In genomic region chr4:101366905-101367679, GRCm38 (mm10) we compare ENCODE assay signal across 8 mouse cellular contexts. TPM values are rescaled to one million over a fixed set of nuclear protein-coding genes. Genes with fewer than 3 reads are reported as not detected.
A peak's percentile ranks its signal among the peaks of the same experiment; 100 is the strongest.
DNase-seq lines count a peak whose midpoint lies in the region; ATAC-seq and TF ChIP-seq lines count a peak whose summit lies in the region.

No protein-coding gene starts in this region.

- no peak for TF ChIP-seq POLR2A in bone marrow, adult 2 months (IDR thresholded peaks at IDR 0.05; ENCODE audit: borderline replicate concordance, control insufficient read depth, low read depth, low read length)
- no peak for TF ChIP-seq POLR2A in thymus, adult 2 months (IDR thresholded peaks at IDR 0.05; ENCODE audit: control insufficient read depth, extremely low read depth, insufficient read depth, low read length, poor library complexity)

- intact Hi-C loops in heart, postnatal 10 days (cut with DNase I), result loop anchor here (1.0 to 2.0 kb wide), 2 partner anchors 18 to 198 kb away; no protein-coding TSS in a partner anchor

- peak; percentile 69 to 82 for DNase-seq in heart, postnatal 10 days
- DNase-seq in CD4-positive, CD25-positive, alpha-beta regulatory T cell, adult 2 months (ENCODE audit: low read depth, low spot score), result peak; percentile 86
- DNase-seq in forebrain, embryonic 10.5 days (ENCODE audit: extremely low spot score, low spot score), result peak; percentile 24
- DNase-seq in kidney, postnatal 36 days, result peak; percentile 73 to 76
- DNase-seq in mesoderm, embryonic 11.5 days (ENCODE audit: low read depth, low spot score), result peak; percentile 71
- DNase-seq in thymus, adult 2 months, result peak; percentile 57

- no peak overlapping the region for H3K4me3 ChIP-seq in heart, embryonic 11.5 days (ENCODE audit: low read depth, low read length)
- no peak overlapping the region for H3K4me3 ChIP-seq in bone marrow, adult 2 months (replicated peaks; ENCODE audit: control insufficient read depth, low read depth, low read length)
- H3K4me3 ChIP-seq in forebrain, embryonic 10.5 days, result no peak overlapping the region
- H3K4me3 ChIP-seq in thymus, adult 2 months (ENCODE audit: control insufficient read depth, insufficient read depth, low read length), result no peak overlapping the region

- no peak for ATAC-seq in heart, embryonic 11.5 days (replicated peaks; ENCODE audit: insufficient number of reproducible peaks, low FRiP score, low TSS enrichment)

- no peak overlapping the region for H3K4me2 ChIP-seq in heart, embryonic 11.5 days

- peak; percentile 5; the same call in 1 of the 2 replicates for TF ChIP-seq CTCF in bone marrow, adult 2 months (IDR thresholded peaks at IDR 0.05; ENCODE audit: control insufficient read depth, insufficient read depth, low read length)
- TF ChIP-seq CTCF in thymus, adult 2 months (IDR thresholded peaks at IDR 0.05; ENCODE audit: borderline replicate concordance, control insufficient read depth, extremely low read depth, insufficient read depth, low read length, poor library complexity), result no peak

- peaks cover 6% of the 10 kb centered on the region; the same call in 1 of the 2 replicates for H3K4me1 ChIP-seq in heart, embryonic 11.5 days (ENCODE audit: control insufficient read depth, insufficient read depth, low read length)
- peaks cover 2% of the 10 kb centered on the region for H3K4me1 ChIP-seq in bone marrow, adult 2 months (ENCODE audit: control insufficient read depth, insufficient read depth, low read length)
- H3K4me1 ChIP-seq in forebrain, embryonic 10.5 days, result no peaks in the 10 kb centered on the region
- H3K4me1 ChIP-seq in thymus, adult 2 months (replicated peaks; ENCODE audit: control insufficient read depth, insufficient read depth, low read length), result no peaks in the 10 kb centered on the region

- H3K36me3 ChIP-seq in heart, embryonic 11.5 days (ENCODE audit: control insufficient read depth, insufficient read depth, low read length), result no peaks in the 10 kb centered on the region
- H3K36me3 ChIP-seq in forebrain, embryonic 10.5 days (replicated peaks), result no peaks in the 10 kb centered on the region
- H3K36me3 ChIP-seq in thymus, adult 2 months (ENCODE audit: control insufficient read depth, insufficient read depth, low read length), result no peaks in the 10 kb centered on the region

- no peaks in the 10 kb centered on the region for H3K9me3 ChIP-seq in heart, embryonic 11.5 days (replicated peaks; ENCODE audit: control insufficient read depth, low read length)
- no peaks in the 10 kb centered on the region for H3K9me3 ChIP-seq in forebrain, embryonic 10.5 days

- no peak overlapping the region for H3K9ac ChIP-seq in heart, embryonic 11.5 days (ENCODE audit: low read depth, low read length)

- no peaks in the 10 kb centered on the region for H3K27me3 ChIP-seq in heart, embryonic 11.5 days (ENCODE audit: control insufficient read depth, insufficient read depth, low read length)
- no peaks in the 10 kb centered on the region for H3K27me3 ChIP-seq in forebrain, embryonic 10.5 days (ENCODE audit: poor library complexity, severe bottlenecking)
- no peaks in the 10 kb centered on the region for H3K27me3 ChIP-seq in thymus, adult 2 months (ENCODE audit: control insufficient read depth, insufficient read depth, low read length)

- no peak overlapping the region for H3K27ac ChIP-seq in heart, embryonic 11.5 days (ENCODE audit: low read depth, low read length)
- no peak overlapping the region for H3K27ac ChIP-seq in bone marrow, adult 2 months (ENCODE audit: control insufficient read depth, insufficient read depth, low read depth, low read length, poor library complexity)
- no peak overlapping the region for H3K27ac ChIP-seq in forebrain, embryonic 10.5 days
- no peak overlapping the region for H3K27ac ChIP-seq in thymus, adult 2 months (ENCODE audit: control insufficient read depth, insufficient read depth, low read length)

- 58% methylated on average over 13 of the region's 13 CpGs for WGBS in heart, embryonic 11.5 days (ENCODE audit: insufficient replicate concordance)
- 34% methylated on average over 13 of the region's 13 CpGs for WGBS in bone marrow, adult 2 months
- WGBS in forebrain, embryonic 10.5 days, result 67% methylated on average over 13 of the region's 13 CpGs
- WGBS in thymus, adult 2 months, result 55% methylated on average over 13 of the region's 13 CpGs

RNA-seq across cellular contexts. Expression of gene Ak4, which starts 52.0 kb away (rescaled TPM):
- total RNA-seq in heart, postnatal 10 days (2021), result 10 to 100 TPM; 10.1 to 14.5 TPM
- polyA plus RNA-seq in heart, embryonic 11.5 days (2014; fragmentation: Nextera tagmentation; extraction: Ambion mirVana), result 9.4 and 18.1 TPM in 2 replicates
- polyA plus RNA-seq in bone marrow, adult 2 months (2011; ENCODE audit: insufficient read depth, insufficient read length, low replicate concordance, missing spikeins), result 2.4 TPM in 1 of 2 replicates, not detected in the other
- polyA plus RNA-seq in forebrain, embryonic 10.5 days (2016; fragmentation: Nextera tagmentation; extraction: Ambion mirVana), result 43.9 and 49.1 TPM in 2 replicates
- 0.71 and 1.5 TPM in 2 replicates for polyA plus RNA-seq in thymus, adult 2 months (2012; rRNA removed)

Comparison
In these comparisons a context has a peak if more than half of its experiments do, and no peak if none do; other contexts are left out.
1. DNase-seq: peak in every context shown above with its lines; median percentile 86 in CD4-positive, CD25-positive, alpha-beta regulatory T cell, adult 2 months; 76 in heart, postnatal 10 days; 74 in kidney, postnatal 36 days; 71 in mesoderm, embryonic 11.5 days; 57 in thymus, adult 2 months; 24 in forebrain, embryonic 10.5 days.